Mouse (Mus musculus) erythroblast, embryonic 14.5 days (primary cell): Measurements from ENCODE around the gene Map3k7.

ENCODE experiments used
- GATA1 ChIP-seq: IDR thresholded peaks from 2 replicates; pipeline ENCODE4 v1.6.1; 2012; ENCODE audit warnings: low read length, inconsistent platforms, mixed read lengths
- TAL1 ChIP-seq: IDR thresholded peaks from 3 replicates; pipeline ENCODE4 v1.6.1; 2012; ENCODE audit warnings: low read length, inconsistent platforms, mixed read lengths

GRCm38 (mm10) chr4:31937376-31938281 lies 26.3 kb upstream of the Map3k7 start:
- TF ChIP-seq GATA1 (no peak), TAL1 (no peak)
